8 mouse cellular contexts compared by ENCODE assay signal in the genomic region with DNA sequence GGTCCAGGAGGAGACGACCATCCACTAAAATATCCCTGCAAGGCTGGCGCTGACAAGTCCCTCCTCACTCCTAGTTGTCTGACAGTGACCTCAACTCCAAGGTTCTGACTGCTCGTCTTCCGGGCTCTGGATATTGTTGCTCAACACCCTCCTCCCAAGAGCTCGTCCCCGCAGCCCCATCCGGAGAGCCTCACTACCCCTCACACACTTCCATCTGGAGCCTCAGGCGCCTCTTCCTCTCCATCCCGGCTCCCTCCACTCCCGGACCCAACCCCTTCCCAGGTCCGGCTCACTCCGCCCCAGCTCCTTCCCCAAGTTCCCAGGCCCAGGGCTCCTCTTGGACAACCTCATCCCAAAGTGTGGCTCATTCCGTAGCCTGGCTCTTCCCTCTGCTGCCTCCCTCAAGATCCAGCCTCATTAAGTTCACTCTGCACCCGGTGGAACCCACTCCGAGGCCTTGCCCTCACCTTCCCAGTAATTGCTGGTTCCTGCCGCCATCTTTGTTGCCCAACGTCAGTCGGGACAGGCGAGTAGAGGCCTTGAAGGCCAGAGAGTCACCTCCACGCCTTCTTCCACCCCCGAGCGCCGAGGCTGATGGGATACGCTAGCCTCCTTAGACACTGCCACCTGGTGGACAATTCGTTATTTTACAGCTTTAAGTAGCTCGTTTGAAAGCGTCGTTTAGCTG. TPM values are rescaled to one million over a fixed set of nuclear protein-coding genes. Genes with fewer than 3 reads are reported as not detected.
DNase-seq lines count a peak whose midpoint lies in the region; ATAC-seq lines count a peak whose summit lies in the region.

A gene (minus strand): TSS at position 527 of the 688 bp plus-strand sequence.

- ATAC-seq in megakaryocyte progenitor cell, adult 5-6 weeks (replicated peaks; ENCODE audit: poor library complexity), result peak; percentile 100

- DNase-seq in adipocyte (ENCODE audit: low spot score), result peak; percentile 99
- peak; percentile 99 for DNase-seq in embryo, embryonic 10 days (ENCODE audit: low spot score)
- peak; percentile 82 for DNase-seq in gastrocnemius, postnatal 10 days
- peak; percentile 99 for DNase-seq in induced T-regulatory cell, adult 2 months (ENCODE audit: low read depth)
- DNase-seq in left cerebral cortex, adult 9 months (ENCODE audit: low spot score in 2 of 2), result peak; percentile 79 to 96
- peak; percentile 90 for DNase-seq in right cerebral cortex, postnatal 14 days
- peak; percentile 80 to 89 for DNase-seq in urinary bladder, postnatal 36 days (ENCODE audit: low spot score in 2 of 2)

RNA-seq across cellular contexts. Expression of the gene that starts here (rescaled TPM):
- 10 to 100 TPM; 24.6 to 29.8 TPM for total RNA-seq in gastrocnemius, postnatal 10 days (2021)
- 19.4 and 27.4 TPM in 2 replicates for total RNA-seq in megakaryocyte progenitor cell, adult 5-6 weeks (2015)
- 65.4 and 71.6 TPM in 2 replicates for total RNA-seq in megakaryocyte progenitor cell, adult 5-6 weeks (2017)

Comparison
In these comparisons a context has a peak if more than half of its experiments do, and no peak if none do; other contexts are left out.
1. Peak in every context shown above with its lines: DNase-seq and ATAC-seq.